Mouse (Mus musculus) adrenal gland (tissue): ENCODE results near the gene Tmem253.

Experiments used
- intact Hi-C: fragments of 180-260 bp; cut with DNase I; formaldehyde crosslinking; loops from one replicate; pipeline ENCODE4 v1.15.1; 2025
- long read RNA-seq, 2 experiments: library from polyadenylated mRNA; unstranded; transcript quantifications; one replicate each; pipeline ENCODE4 v2.0.0; 2020; ENCODE audit warnings: borderline replicate concordance in 1 of 2; ENCODE audit not compliant: insufficient replicate concordance in 1 of 2

The Tmem253 gene
- long read RNA-seq, experiment 1, result 0 reads
- long read RNA-seq, experiment 2, result 0 reads

DNA sequence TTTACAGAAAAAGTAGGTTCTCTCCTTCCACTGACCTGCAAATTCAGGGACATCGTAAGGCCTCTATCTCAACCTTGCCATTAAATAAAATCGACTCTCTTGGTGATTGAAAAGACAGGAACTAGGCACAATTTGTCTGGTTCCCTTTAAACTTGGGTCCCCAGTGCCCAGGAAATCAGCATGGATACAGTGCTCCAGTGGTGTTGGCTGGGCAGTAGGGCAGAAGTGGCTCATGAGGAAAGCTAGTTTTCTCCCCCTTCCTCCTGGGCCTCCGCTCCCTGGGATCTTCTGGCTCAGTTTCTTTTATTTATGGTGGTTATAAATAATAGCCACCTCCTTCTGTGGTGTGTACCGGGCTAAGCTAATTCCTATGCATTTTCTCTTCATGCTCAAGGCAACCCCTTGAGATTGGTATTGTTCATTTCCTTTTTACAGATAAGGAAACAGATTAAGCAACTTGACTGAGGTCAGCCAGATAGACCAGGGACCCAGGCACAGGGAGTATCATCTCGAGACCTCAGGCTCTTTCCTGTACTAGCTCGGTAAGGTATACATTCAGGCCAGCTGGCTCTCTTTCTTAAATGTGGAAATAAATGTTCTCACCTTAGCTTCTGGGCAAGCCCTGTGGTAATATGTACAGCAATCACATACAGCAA, at the start of gene Tmem253:
Gene Tmem253 (plus strand): TSS at position 214 of the 656 bp plus-strand sequence.
- intact Hi-C loops, result no loop called here

- intact Hi-C loops, result no loop called here
These were observed 48.1 kb upstream of the Tmem253 start for GRCm38 (mm10) chr14:51967400-51967799.

GRCm38 (mm10) chr14:51979252-51979651, 36.2 kb upstream of the Tmem253 start:
- intact Hi-C loops, result no loop called here

- intact Hi-C loops, result no loop called here
These were observed 32.2 kb upstream of the Tmem253 start for GRCm38 (mm10) chr14:51983251-51983650.

DNA sequence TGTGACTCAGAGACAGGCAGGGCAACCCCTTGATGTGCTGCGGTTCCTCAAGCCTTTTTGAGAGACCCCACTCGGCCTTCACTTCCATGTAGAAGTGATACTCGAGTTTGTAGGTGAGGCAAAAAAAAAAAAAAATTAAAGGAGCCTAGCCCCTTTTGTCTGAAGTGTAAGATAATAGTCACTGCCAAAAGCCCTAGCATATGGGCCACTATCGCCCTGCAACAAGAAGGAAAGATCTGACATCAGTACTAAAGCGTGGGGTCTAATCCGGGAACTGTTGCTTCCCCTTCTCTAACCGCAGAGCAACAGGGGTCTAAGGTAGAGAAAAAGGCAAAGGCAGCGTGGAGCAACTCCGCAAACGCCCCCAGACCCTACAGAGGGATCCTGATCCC, 31.6 kb upstream of the Tmem253 start:
- intact Hi-C loops, result no loop called here

DNA sequence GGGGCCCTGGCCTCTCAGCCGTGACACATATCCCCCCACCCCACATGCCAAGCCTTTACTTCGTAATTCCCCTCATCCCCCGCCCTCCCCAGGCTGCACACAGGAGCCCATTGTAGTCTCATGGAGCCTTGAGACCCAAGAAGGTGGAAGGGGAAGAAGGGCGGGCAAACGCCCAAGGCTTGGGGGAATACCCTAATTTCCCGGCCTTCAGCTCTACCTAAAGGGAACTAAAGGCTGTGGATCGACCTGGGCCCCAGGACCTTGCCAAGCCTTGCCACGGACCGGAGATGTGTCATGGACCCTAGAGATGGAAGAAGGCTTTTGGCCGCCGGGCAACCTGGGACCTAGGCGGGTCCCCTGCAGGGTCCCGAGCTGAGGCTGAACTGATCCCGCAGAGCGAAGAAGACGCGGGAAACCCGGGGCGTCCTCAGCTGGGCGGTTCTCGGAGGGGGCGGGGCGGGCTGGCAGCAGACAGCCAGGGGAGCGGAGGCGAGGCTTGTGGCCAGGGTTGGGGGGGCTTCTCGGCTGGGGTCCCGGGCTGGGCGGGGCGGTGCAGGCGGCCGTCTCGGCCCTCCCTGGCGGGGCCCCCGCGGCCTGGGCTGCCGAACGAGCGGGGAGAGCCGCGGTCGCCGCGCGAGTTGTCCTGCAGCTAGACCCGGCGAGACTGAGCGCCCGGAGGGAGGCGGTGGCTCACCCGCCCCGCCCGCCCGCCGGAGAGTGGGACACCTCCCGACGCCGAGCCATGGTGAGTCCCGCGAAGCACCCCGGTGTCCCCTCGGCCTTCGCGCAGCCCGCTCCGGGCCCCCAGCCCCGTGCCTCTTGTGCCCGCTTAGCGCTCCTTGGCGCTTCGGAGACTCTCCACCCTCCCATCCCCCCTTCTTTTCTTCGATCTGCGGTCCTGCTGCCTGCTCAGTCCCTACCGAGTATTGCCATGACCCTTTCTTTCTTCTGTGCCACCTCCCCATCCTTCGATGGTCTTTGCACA, 30.9 kb upstream of the Tmem253 start, which contains the start of gene Arhgef40:
Gene Arhgef40 (plus strand): TSS at position 473 of the 985 bp plus-strand sequence.
- intact Hi-C loops, result loop anchor here (5.0 kb wide), 1 partner anchor 52 kb away; no protein-coding TSS in a partner anchor

GRCm38 (mm10) chr14:51985301-51986152, 29.9 kb upstream of the Tmem253 start:
- intact Hi-C loops, result loop anchor here (5.0 kb wide), 1 partner anchor 53 kb away; no protein-coding TSS in a partner anchor

DNA sequence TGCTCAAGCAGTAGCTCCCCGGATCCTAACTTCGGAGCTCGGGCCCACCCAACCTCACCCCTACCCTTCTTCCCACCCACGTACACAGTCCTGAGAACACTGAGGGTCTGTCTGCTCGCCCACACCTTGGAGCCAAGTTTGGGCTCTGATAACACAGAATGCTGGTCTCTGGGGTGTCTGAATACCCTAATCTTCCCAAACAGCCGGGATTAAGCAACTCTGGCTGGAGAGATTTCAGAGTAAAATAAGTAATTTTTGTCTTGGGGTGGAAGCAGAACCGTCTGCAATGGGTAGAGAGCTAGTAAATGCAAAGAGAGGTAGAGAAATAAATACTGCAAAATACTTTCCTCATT, 29.3 kb upstream of the Tmem253 start:
- intact Hi-C loops, result loop anchor here (5.0 kb wide), 1 partner anchor 54 kb away; no protein-coding TSS in a partner anchor

- intact Hi-C loops, result loop anchor here (5.0 kb wide), 1 partner anchor 55 kb away; no protein-coding TSS in a partner anchor
These were observed 28.3 kb upstream of the Tmem253 start for GRCm38 (mm10) chr14:51987177-51987576.

GRCm38 (mm10) chr14:51988731-51989130, 26.7 kb upstream of the Tmem253 start:
- intact Hi-C loops, result loop anchor here (5.0 kb wide), 1 partner anchor 56 kb away; no protein-coding TSS in a partner anchor

DNA sequence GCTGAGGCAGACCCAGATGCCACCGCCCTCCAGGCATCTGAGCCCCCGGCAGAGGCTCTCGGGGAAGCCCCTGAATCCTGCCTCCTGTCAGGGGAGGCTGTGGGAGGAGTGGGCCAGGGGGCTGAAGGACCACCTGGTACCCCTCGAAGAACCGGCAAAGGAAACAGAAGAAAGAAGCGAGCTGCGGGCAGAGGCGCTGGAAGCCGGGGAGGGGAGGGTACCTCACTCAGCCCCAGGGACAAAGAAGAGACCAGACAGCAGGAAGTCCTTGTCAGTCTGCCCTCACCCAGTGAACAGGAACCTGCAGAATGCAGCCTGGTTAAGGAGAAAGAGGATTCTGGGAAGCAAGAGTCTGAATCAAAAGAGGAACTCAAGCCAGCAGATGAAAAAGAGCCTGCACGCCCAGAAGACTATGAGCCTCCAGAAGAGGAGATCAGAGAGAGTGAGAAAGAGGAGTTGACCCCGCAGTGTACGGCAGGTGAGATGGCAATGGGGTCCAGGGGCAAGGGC, 25.9 kb upstream of the Tmem253 start:
- intact Hi-C loops, result loop anchor here (5.0 kb wide), 1 partner anchor 57 kb away; no protein-coding TSS in a partner anchor

GRCm38 (mm10) chr14:51994453-51994852, 21.0 kb upstream of the Tmem253 start:
- intact Hi-C loops, result no loop called here

DNA sequence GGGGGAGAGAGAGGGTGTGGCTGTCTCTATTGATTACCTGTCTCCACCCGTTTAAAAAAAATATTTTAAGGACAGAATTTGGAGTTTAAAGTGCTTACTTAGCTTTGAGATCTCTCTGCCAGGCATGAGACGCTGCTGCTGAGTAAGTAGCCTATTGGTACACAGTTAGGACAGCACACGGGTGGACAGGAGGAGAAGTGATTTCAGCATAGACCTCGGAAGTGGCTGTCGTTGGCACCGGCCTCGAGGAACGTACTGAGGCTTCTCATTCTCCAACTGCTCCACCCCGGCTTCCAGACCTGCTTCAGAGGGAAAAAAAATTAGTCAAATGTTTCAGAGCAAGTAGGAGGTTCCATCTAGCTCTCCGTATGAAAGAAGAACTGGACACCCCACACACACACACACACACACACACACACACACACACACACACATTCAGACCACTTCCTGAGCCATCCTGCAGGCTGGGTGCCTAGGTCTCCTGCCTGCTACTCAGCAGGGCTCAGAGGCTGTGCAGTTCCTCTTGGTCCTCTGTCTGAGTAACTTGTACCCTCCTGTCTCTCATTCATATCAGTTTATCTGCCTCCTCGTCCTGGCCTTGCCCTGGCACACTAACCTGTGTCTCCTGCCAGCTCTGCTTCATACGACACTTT, 20.1 kb upstream of the Tmem253 start:
- intact Hi-C loops, result no loop called here

DNA sequence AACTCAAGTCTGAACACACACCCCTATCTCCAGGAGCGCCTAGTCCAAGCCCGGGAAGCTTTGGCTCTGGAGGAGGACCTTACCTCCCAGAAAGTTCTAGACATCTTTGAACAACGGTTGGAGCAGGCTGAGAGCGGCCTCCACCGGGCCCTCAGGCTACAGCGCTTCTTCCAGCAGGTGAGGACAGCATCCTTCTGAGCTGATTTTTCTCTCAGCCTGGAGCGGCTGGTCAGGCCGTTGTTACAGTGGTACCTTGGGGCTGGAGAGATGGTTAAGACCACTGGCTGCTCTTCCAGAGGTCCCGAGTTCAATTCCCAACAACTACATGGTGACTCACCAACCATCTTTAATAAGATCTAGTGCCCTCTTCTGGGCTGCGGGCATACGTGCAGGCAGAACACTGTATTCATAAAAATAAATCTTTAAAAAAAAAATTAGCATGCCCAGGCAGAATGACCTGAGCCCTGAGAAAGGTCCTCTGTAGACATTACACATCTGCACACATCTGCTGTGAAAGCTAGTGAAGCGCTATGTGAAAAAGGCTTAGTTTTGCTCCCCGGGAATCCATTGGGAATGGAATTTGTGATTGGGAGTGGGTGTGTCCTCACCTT, 19.1 kb upstream of the Tmem253 start:
- intact Hi-C loops, result no loop called here

DNA sequence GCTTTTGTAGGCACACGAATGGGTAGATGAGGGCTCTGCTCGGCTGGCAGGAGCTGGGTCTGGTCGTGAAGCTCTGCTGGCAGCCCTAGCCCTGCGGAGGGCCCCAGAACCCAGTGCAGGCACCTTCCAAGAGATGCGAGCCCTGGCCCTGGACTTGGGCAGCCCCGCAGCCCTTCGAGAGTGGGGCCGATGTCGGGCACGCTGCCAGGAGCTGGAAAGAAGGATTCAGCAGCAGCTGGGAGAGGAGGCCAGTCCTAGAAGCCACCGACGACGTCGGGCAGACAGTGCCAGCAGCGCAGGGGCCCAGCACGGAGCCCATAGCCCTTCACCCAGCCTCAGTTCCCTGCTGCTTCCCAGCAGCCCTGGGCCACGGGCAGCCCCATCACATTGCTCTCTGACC, 18.6 kb upstream of the Tmem253 start:
- intact Hi-C loops, result no loop called here

DNA sequence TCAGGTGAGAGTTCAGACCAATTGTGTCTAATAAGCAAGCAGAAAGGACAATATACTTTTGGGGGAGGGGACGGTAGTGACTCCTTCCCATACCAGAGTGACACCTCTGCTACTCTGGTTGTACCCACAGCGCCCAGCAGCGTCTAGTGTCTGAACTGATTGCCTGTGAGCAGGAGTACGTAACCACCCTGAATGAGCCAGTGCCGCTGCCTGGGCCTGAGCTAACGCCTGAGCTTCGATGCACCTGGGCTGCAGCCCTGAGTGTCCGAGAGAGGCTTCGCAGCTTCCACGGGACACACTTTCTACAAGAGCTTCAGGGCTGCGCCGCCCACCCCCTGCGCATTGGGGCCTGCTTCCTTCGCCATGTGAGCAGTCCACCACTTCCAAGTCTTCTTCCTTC, 18.0 kb upstream of the Tmem253 start:
- intact Hi-C loops, result no loop called here

- intact Hi-C loops, result no loop called here
These were observed 11.4 kb upstream of the Tmem253 start for GRCm38 (mm10) chr14:52003981-52004495.

DNA sequence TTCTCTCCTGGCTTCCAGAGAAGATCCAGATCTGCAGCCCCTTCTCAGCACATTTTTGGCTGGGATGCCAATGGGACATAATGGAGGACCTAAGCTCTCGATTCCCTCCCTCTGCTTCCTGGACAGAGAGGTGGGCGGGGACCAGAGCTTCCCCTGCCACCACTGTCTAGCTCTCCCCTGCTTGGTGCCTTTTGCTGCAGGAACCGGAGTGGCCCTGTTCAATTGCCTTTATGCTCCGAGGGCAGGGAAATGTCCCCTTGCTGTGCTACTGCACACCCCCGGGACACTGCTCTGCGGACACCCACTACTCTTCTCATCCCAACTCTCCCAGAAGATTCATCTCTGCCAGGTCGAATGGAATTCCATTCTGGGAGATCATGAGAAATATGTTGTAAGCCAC, 10.3 kb upstream of the Tmem253 start:
- intact Hi-C loops, result loop anchor here (5.0 kb wide), 1 partner anchor 98 kb away; no protein-coding TSS in a partner anchor

DNA sequence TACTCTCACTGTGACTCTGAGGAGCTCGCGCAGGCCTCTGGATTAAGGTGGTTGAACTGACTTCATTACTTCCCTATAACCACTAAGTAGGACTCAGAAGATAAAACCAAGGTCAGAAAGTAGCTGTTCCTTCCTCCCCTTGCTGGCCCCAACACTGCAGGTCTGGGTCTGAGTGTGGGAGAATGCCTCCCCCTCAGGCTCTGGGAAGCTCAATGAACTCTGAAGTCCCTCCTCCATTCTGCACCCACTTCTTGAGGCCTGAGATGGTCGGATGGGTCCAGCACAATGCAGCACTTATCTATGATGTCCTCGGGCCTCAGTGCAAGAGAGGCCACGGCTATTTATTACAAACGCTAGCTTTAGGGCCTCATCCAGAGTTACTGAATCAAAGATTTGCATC, 9.8 kb upstream of the Tmem253 start:
- intact Hi-C loops, result loop anchor here (5.0 kb wide), 1 partner anchor 98 kb away; no protein-coding TSS in a partner anchor
